Mouse (Mus musculus) heart, adult 2 months (tissue): Measurements from ENCODE around the gene Trem1.

Source experiments
- CTCF ChIP-seq: fragments of 200-600 bp; IDR thresholded peaks from 2 replicates; pipeline ENCODE4 v1.8.1; 2022; ENCODE audit warnings: antibody characterized with exemption, mild to moderate bottlenecking, moderate library complexity
- POLR2A ChIP-seq: fragments of 200-500 bp; IDR thresholded peaks from 2 replicates; pipeline ENCODE4 v1.6.1; 2011; ENCODE audit warnings: mild to moderate bottlenecking, low read depth, low read length, control low read depth; ENCODE audit not compliant: insufficient read depth

DNA sequence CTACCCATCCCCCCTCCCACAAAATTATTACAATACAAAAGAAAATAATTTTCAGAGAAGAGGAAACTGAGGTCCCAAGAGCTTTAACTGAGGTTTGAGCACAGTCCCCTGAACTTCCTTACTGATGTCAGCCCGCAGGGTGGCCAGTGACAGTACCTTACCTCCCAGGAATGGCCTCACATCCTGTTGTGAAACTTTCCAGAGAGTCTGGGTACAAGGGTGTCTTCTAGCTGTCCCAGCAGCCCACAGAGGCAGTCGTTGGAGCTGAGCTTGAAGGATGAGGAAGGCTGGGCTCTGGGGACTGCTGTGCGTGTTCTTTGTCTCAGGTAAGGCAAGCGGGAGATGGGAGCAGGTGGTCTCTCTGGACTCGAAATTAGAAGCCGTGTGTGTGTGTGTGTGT lies at the start of gene Trem1:
- no peak for TF ChIP-seq CTCF
- no peak for TF ChIP-seq POLR2A
